Mouse (Mus musculus): ENCODE measurements at regions not wholly inside any gene's neighbourhood (a gene's known extent, or its start where the extent isn't known, plus 50 kb on each side); places are given as distances from the start of the nearest gene placed in this dataset.

GRCm38 (mm10) chr7:111829931-111830330 lies 50.2 kb upstream of the Galnt18 start:
- no peak overlapping the region for H3K4me2 ChIP-seq (ENCODE audit: low read depth, low read length)
- no peak for ATAC-seq
- no peak overlapping the region for H3K27ac ChIP-seq
- TF ChIP-seq CTCF (IDR thresholded peaks at IDR 0.05; ENCODE audit: low read depth) = no peak
- WGBS = 76% methylated on average over 1 of the region's 1 CpGs
- H3K4me1 ChIP-seq (ENCODE audit: insufficient read depth, low read length) = no peaks in the 10 kb centered on the region
- H3K4me3 ChIP-seq (ENCODE audit: low read length) = no peak overlapping the region
- no peak overlapping the region for H3K9ac ChIP-seq (replicated peaks; ENCODE audit: low read length)
- no peaks in the 10 kb centered on the region for H3K27me3 ChIP-seq (ENCODE audit: insufficient read depth, low read length)
- no peak for DNase-seq (ENCODE audit: low spot score)
- no peaks in the 10 kb centered on the region for H3K9me3 ChIP-seq (ENCODE audit: low read length)
- no peaks in the 10 kb centered on the region for H3K36me3 ChIP-seq (ENCODE audit: insufficient read depth, low read length)

Data from hindbrain, postnatal 0 days (tissue).